Mouse (Mus musculus) granulocyte monocyte progenitor cell, adult 5-6 weeks (primary cell): ENCODE results near the gene Wwox. TPM values are rescaled to one million over a fixed set of nuclear protein-coding genes. Genes with fewer than 3 reads are reported as not detected.

ENCODE experiments used
- ATAC-seq: replicated peaks from 2 replicates; pipeline ENCODE4 v1.8.0; 2016; ENCODE audit warnings: mild to moderate bottlenecking, moderate TSS enrichment, inconsistent platforms; ENCODE audit not compliant: poor library complexity, severe bottlenecking
- total RNA-seq, 2 experiments: library from RNA; stranded (forward) in 1 of 2; stranded (reverse) in 1 of 2; fragments of 200-712, 200-1000 nt in 1 of 2; fragments of >200 nt in 1 of 2; fragmentation: Nextera tagmentation in 1 of 2; gene quantifications; 2 replicates each; pipeline ENCODE4 v1.2.3; 2014 to 2017

The Wwox gene
- total RNA-seq, 2 experiments from 2014 or later, result 13.6 to 25.5 TPM

- no peak for ATAC-seq
Observed at GRCm38 (mm10) chr8:114982762-114983161, 543.3 kb downstream of the Wwox start.

- no peak for ATAC-seq
Observed at GRCm38 (mm10) chr8:114984500-114984899, 545.0 kb downstream of the Wwox start.

GRCm38 (mm10) chr8:114985996-114986395 lies 546.5 kb downstream of the Wwox start:
- peak; percentile 65 for ATAC-seq

- no peak for ATAC-seq
Observed at GRCm38 (mm10) chr8:114986971-114987370, 547.5 kb downstream of the Wwox start.

GRCm38 (mm10) chr8:114990865-114991613 lies 551.6 kb downstream of the Wwox start:
- ATAC-seq, result no peak

GRCm38 (mm10) chr8:115000736-115001135 lies 561.3 kb downstream of the Wwox start:
- no peak for ATAC-seq

- ATAC-seq, result no peak
Observed at GRCm38 (mm10) chr8:115005021-115005420, 565.6 kb downstream of the Wwox start.

- no peak for ATAC-seq
Observed at GRCm38 (mm10) chr8:115006561-115006960, 567.1 kb downstream of the Wwox start.

- ATAC-seq, result no peak
Observed at GRCm38 (mm10) chr8:115007280-115007679, 567.8 kb downstream of the Wwox start.

GRCm38 (mm10) chr8:115008624-115009620 lies 569.5 kb downstream of the Wwox start:
- no peak for ATAC-seq

GRCm38 (mm10) chr8:115009897-115010768 lies 570.7 kb downstream of the Wwox start:
- ATAC-seq, result no peak

- ATAC-seq, result no peak
Observed at GRCm38 (mm10) chr8:115010769-115011073, 571.3 kb downstream of the Wwox start.

- ATAC-seq, result no peak
Observed at GRCm38 (mm10) chr8:115019661-115020060, 580.2 kb downstream of the Wwox start.

GRCm38 (mm10) chr8:115021731-115022130 lies 582.3 kb downstream of the Wwox start:
- ATAC-seq, result no peak

GRCm38 (mm10) chr8:115024062-115024461 lies 584.6 kb downstream of the Wwox start:
- ATAC-seq, result no peak

- no peak for ATAC-seq
Observed at GRCm38 (mm10) chr8:115025390-115026098, 586.1 kb downstream of the Wwox start.

- no peak for ATAC-seq
Observed at GRCm38 (mm10) chr8:115026201-115026600, 586.7 kb downstream of the Wwox start.

GRCm38 (mm10) chr8:115033194-115033593 lies 593.7 kb downstream of the Wwox start:
- ATAC-seq, result no peak

GRCm38 (mm10) chr8:115036016-115036415 lies 596.6 kb downstream of the Wwox start:
- ATAC-seq, result no peak

GRCm38 (mm10) chr8:115038426-115038825 lies 599.0 kb downstream of the Wwox start:
- ATAC-seq, result no peak
